Mouse (Mus musculus): Measurements from ENCODE around the gene Paqr5. TPM values are rescaled to one million over a fixed set of nuclear protein-coding genes. Genes with fewer than 3 reads are reported as not detected.

Gene Paqr5
- polyA plus RNA-seq, 2 experiments = 0.08 to 0.11 TPM

DNA sequence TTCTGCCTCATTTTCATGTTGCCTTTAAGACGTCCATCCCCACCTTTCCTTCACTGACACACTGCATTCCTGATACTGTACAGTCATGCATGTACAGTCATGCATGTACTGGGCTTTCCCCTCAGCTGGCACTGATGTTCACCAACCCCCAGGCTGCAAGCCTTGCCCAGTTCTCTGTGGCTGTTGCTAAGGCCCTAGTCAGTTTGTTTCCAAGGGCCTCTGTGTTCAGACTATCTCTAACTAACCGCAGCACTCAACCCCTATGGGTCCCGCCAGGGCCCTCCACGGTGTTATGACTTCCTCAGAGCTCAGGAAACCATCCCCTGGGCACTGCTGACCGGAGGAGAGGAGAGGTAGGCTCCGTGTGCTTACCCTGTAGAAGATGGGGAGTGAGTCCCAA, 63.3 kb downstream of the Paqr5 start:
- no peak for TF ChIP-seq EP300 (IDR thresholded peaks at IDR 0.05; ENCODE audit: low read depth)
- no peak for TF ChIP-seq CTCF (IDR thresholded peaks at IDR 0.05; ENCODE audit: low read depth)
- Histone ChIP-seq H3K4me1 (replicated peaks; ENCODE audit: control insufficient read depth in 2 of 2, insufficient read depth in 2 of 2, low read length in 1 of 2) (peaks cover 0 to 21% of the 10 kb centered on the region in 2 experiments; a peak in 2 of 4 replicates), H3K27ac (no peak overlapping the region), H3K9me3 (ENCODE audit: control insufficient read depth, low read length) (no peaks in the 10 kb centered on the region), H3K27me3 (ENCODE audit: control insufficient read depth, insufficient read depth, low read length) (no peaks in the 10 kb centered on the region), H3K9ac (replicated peaks) (no peak overlapping the region), H3K4me2 (ENCODE audit: low read depth) (no peak overlapping the region), H3K4me3 (ENCODE audit: insufficient read depth in 1 of 2, low read depth in 2 of 2, low read length in 2 of 2) (no peak overlapping the region), H3K36me3 (replicated peaks; ENCODE audit: control insufficient read depth, insufficient read depth, low read depth) (no peaks in the 10 kb centered on the region)
- ATAC-seq (ENCODE audit: insufficient read depth) = peak; percentile 23; the same call in 1 of the 2 replicates
- WGBS (ENCODE audit: insufficient replicate concordance) = 33% methylated on average over 6 of the region's 6 CpGs
- DNase-seq (ENCODE audit: low read depth in 3 of 3, low spot score in 3 of 3) = no peak

DNA sequence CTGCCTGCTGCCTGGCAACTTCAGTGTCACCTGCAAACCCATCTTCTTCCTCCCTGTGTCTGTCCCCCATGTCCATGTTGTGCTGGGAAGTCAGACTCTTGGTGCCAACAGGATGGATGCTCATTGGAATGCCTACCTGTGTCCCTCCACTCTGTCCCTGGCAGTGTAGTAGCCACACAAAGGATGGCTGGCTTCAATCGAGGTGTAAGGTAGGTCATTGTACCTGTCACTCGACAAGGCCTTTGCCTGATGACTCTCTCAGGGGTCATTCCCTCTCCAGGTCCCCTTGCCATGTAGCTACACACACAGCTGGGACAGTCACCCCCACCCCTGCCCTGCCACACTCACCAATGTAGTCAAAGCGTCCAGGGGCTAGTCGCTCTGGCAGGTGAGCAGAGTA, 65.5 kb downstream of the Paqr5 start:
- H3K36me3 ChIP-seq (replicated peaks; ENCODE audit: control insufficient read depth, insufficient read depth, low read depth) = no peaks in the 10 kb centered on the region
- no peak overlapping the region for H3K4me2 ChIP-seq (ENCODE audit: low read depth)
- no peak overlapping the region for H3K27ac ChIP-seq
- H3K27me3 ChIP-seq (ENCODE audit: control insufficient read depth, insufficient read depth, low read length) = no peaks in the 10 kb centered on the region
- ATAC-seq (ENCODE audit: insufficient read depth) (no peak), DNase-seq (ENCODE audit: low read depth in 3 of 3, low spot score in 3 of 3) (no peak)
- 65% methylated on average over 4 of the region's 4 CpGs for WGBS (ENCODE audit: insufficient replicate concordance)
- H3K9me3 ChIP-seq (ENCODE audit: control insufficient read depth, low read length) = no peaks in the 10 kb centered on the region
- no peak overlapping the region for H3K4me3 ChIP-seq (ENCODE audit: insufficient read depth in 1 of 2, low read depth in 2 of 2, low read length in 2 of 2)
- H3K4me1 ChIP-seq (replicated peaks; ENCODE audit: control insufficient read depth in 2 of 2, insufficient read depth in 2 of 2, low read length in 1 of 2) = peaks cover 0 to 21% of the 10 kb centered on the region in 2 experiments; a peak in 2 of 4 replicates
- no peak for TF ChIP-seq CTCF (IDR thresholded peaks at IDR 0.05; ENCODE audit: low read depth)
- no peak for TF ChIP-seq EP300 (IDR thresholded peaks at IDR 0.05; ENCODE audit: low read depth)
- H3K9ac ChIP-seq (replicated peaks) = no peak overlapping the region

DNA sequence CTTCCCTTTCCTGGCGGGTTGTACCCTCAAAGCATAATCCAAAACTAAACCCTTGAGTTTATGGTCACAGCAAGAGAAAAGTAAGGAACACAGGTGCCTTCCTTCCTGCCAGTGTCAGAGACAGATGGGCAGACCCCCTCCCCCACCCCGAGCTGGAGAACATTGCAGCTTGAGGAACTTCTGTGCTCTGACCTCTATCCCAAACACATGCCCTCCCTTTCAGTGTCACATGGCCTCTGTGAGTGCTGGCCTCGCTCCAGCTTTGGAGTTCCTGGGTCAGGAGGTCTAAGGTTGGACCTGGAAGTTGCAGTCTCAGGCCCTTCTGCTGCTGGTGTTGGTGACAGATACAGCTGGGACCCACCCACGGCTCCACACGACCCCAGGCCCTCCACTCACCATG, 65.9 kb downstream of the Paqr5 start:
- ATAC-seq (ENCODE audit: insufficient read depth) = no peak
- no peak overlapping the region for H3K27ac ChIP-seq
- no peak for TF ChIP-seq CTCF (IDR thresholded peaks at IDR 0.05; ENCODE audit: low read depth)
- TF ChIP-seq EP300 (IDR thresholded peaks at IDR 0.05; ENCODE audit: low read depth) = no peak
- H3K4me3 ChIP-seq (ENCODE audit: insufficient read depth in 1 of 2, low read depth in 2 of 2, low read length in 2 of 2) = no peak overlapping the region
- peaks cover 0 to 21% of the 10 kb centered on the region in 2 experiments; a peak in 2 of 4 replicates for H3K4me1 ChIP-seq (replicated peaks; ENCODE audit: control insufficient read depth in 2 of 2, insufficient read depth in 2 of 2, low read length in 1 of 2)
- no peak overlapping the region for H3K9ac ChIP-seq (replicated peaks)
- 33% methylated on average over 5 of the region's 5 CpGs for WGBS (ENCODE audit: insufficient replicate concordance)
- H3K4me2 ChIP-seq (ENCODE audit: low read depth) = no peak overlapping the region
- H3K27me3 ChIP-seq (ENCODE audit: control insufficient read depth, insufficient read depth, low read length) = no peaks in the 10 kb centered on the region
- no peaks in the 10 kb centered on the region for H3K9me3 ChIP-seq (ENCODE audit: control insufficient read depth, low read length)
- no peak for DNase-seq (ENCODE audit: low read depth in 3 of 3, low spot score in 3 of 3)
- no peaks in the 10 kb centered on the region for H3K36me3 ChIP-seq (replicated peaks; ENCODE audit: control insufficient read depth, insufficient read depth, low read depth)

DNA sequence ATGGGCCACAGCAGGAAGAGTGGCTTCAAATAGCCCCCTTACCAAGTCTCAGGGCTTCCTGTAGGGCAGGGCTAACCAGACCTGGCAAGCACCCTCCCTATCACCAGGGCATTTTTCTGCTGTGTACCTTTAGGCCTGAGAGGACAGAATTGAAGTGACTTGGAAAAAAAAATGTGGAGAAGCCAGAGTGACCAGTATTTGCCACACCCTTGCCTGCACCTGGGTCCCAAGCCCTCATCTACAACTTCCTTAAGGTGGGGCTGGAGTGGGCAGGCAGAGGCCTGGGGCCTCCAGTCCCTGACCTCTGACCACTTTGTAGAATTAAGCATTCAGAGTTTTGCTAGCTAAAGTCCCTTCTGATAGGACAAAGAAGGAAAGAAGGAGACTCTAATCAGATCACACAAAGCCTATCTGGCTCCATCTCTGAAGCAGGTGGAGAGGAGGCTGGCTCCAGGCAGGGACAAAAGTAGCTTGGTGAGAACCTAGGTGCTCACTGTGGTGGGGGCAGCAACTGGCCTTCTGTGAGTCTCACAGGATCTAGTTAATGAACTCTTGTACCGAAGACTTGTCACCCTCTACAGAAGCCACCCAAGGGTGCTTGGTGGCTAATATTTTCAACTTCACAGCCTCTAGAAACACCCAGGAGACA, 66.6 kb downstream of the Paqr5 start:
- Histone ChIP-seq H3K27ac (no peak overlapping the region), H3K4me3 (ENCODE audit: insufficient read depth in 1 of 2, low read depth in 2 of 2, low read length in 2 of 2) (no peak overlapping the region), H3K27me3 (ENCODE audit: control insufficient read depth, insufficient read depth, low read length) (no peaks in the 10 kb centered on the region), H3K4me2 (ENCODE audit: low read depth) (no peak overlapping the region), H3K4me1 (replicated peaks; ENCODE audit: control insufficient read depth in 2 of 2, insufficient read depth in 2 of 2, low read length in 1 of 2) (peaks cover 0 to 19% of the 10 kb centered on the region in 2 experiments; a peak in 2 of 4 replicates), H3K9ac (replicated peaks) (no peak overlapping the region), H3K36me3 (replicated peaks; ENCODE audit: control insufficient read depth, insufficient read depth, low read depth) (no peaks in the 10 kb centered on the region), H3K9me3 (ENCODE audit: control insufficient read depth, low read length) (no peaks in the 10 kb centered on the region)
- no peak for DNase-seq (ENCODE audit: low read depth in 3 of 3, low spot score in 3 of 3)
- no peak for ATAC-seq (ENCODE audit: insufficient read depth)
- TF ChIP-seq CTCF (IDR thresholded peaks at IDR 0.05; ENCODE audit: low read depth) (no peak), EP300 (IDR thresholded peaks at IDR 0.05; ENCODE audit: low read depth) (no peak)
- 61% methylated on average over 1 of the region's 1 CpGs for WGBS (ENCODE audit: insufficient replicate concordance)

DNA sequence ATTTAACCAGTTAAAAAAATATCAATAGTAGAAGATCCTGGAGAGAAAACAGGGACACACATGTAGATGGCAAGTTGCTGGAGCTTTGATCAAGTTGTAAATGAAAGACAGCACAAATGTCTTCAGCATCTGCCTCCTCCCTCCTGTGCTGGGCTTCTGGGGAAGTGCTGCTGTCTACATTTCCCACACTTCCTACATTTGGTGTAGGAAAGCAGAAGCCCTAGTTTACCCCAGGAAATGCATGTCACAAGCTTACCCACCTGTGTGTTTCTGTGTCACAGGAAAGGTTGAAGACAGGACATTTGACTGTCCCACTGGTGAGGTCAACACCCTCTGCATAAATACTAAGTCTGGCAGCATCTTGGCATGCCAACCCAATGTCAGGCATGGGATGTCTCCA, 71.9 kb downstream of the Paqr5 start:
- Histone ChIP-seq H3K27me3 (ENCODE audit: control insufficient read depth, insufficient read depth, low read length) (no peaks in the 10 kb centered on the region), H3K36me3 (replicated peaks; ENCODE audit: control insufficient read depth, insufficient read depth, low read depth) (no peaks in the 10 kb centered on the region), H3K4me2 (ENCODE audit: low read depth) (no peak overlapping the region), H3K4me1 (replicated peaks; ENCODE audit: control insufficient read depth in 2 of 2, insufficient read depth in 2 of 2, low read length in 1 of 2) (peaks cover 0 to under 1% of the 10 kb centered on the region in 2 experiments; a peak in 2 of 4 replicates), H3K9me3 (ENCODE audit: control insufficient read depth, low read length) (no peaks in the 10 kb centered on the region), H3K9ac (replicated peaks) (no peak overlapping the region), H3K4me3 (ENCODE audit: insufficient read depth in 1 of 2, low read depth in 2 of 2, low read length in 2 of 2) (no peak overlapping the region), H3K27ac (no peak overlapping the region)
- ATAC-seq (ENCODE audit: insufficient read depth) (no peak), DNase-seq (ENCODE audit: low read depth in 3 of 3, low spot score in 3 of 3) (no peak)
- TF ChIP-seq EP300 (IDR thresholded peaks at IDR 0.05; ENCODE audit: low read depth) (no peak), CTCF (IDR thresholded peaks at IDR 0.05; ENCODE audit: low read depth) (no peak)

Data from liver, embryonic 14.5 days (tissue).